Mouse (Mus musculus) cerebellum, postnatal 14 days (tissue): ENCODE data around the gene Iqgap3.
A peak's percentile ranks its signal among the peaks of the same experiment; 100 is the strongest.

ENCODE experiments used
- DNase-seq, 2 experiments: peaks; one replicate each; pipeline ENCODE4 v3.0.0; 2021; ENCODE audit warnings: mixed read lengths in 2 of 2

The Iqgap3 gene

GRCm38 (mm10) chr3:88081345-88082223 lies at the start of gene Iqgap3:
Gene Iqgap3, plus strand, starts transcription at chr3:88081971.
- DNase-seq: peak; percentile 92 to 95

- DNase-seq: no peak
Measured at GRCm38 (mm10) chr3:88033506-88033905, 48.3 kb upstream of the Iqgap3 start.

GRCm38 (mm10) chr3:88035561-88036293 lies 46.0 kb upstream of the Iqgap3 start:
- no peak for DNase-seq

GRCm38 (mm10) chr3:88042661-88043421 lies 38.9 kb upstream of the Iqgap3 start, which contains the start of gene Gpatch4:
Gene Gpatch4, plus strand, starts transcription at chr3:88043108.
- peak; percentile 93 to 94 for DNase-seq

GRCm38 (mm10) chr3:88049532-88049931 lies 32.2 kb upstream of the Iqgap3 start:
- DNase-seq: no peak

- no peak for DNase-seq
Measured at GRCm38 (mm10) chr3:88057030-88057429, 24.7 kb upstream of the Iqgap3 start.

GRCm38 (mm10) chr3:88057902-88058696 lies 23.7 kb upstream of the Iqgap3 start, which contains the start of gene Naxe:
Gene Naxe, minus strand, starts transcription at chr3:88058495.
- DNase-seq: peak; percentile 88 to 90

GRCm38 (mm10) chr3:88068386-88068785 lies 13.4 kb upstream of the Iqgap3 start:
- DNase-seq: no peak

GRCm38 (mm10) chr3:88071783-88072182 lies 10.0 kb upstream of the Iqgap3 start:
- DNase-seq: peak; percentile 96

- peak; percentile 39 to 58 for DNase-seq
Measured at GRCm38 (mm10) chr3:88073631-88074030, 8.1 kb upstream of the Iqgap3 start.

- DNase-seq: peak; percentile 39 to 65
Measured at GRCm38 (mm10) chr3:88074351-88074750, 7.4 kb upstream of the Iqgap3 start.

- DNase-seq: peak; percentile 32 to 59
Measured at GRCm38 (mm10) chr3:88074766-88075165, 7.0 kb upstream of the Iqgap3 start.

GRCm38 (mm10) chr3:88077441-88077840 lies 4.3 kb upstream of the Iqgap3 start:
- no peak for DNase-seq

GRCm38 (mm10) chr3:88078204-88078603 lies 3.6 kb upstream of the Iqgap3 start, which contains the start of gene Ttc24:
Gene Ttc24, minus strand, starts transcription at chr3:88078304.
- DNase-seq: no peak

- DNase-seq: no peak
Measured at GRCm38 (mm10) chr3:88082224-88082618, 450 bp downstream of the Iqgap3 start.

- DNase-seq: no peak
Measured at GRCm38 (mm10) chr3:88082663-88083062, 892 bp downstream of the Iqgap3 start.

- no peak for DNase-seq
Measured at GRCm38 (mm10) chr3:88084001-88084400, 2.2 kb downstream of the Iqgap3 start.

- no peak for DNase-seq
Measured at GRCm38 (mm10) chr3:88085459-88085858, 3.7 kb downstream of the Iqgap3 start.

- peak; percentile 57 for DNase-seq
Measured at GRCm38 (mm10) chr3:88087688-88088087, 5.9 kb downstream of the Iqgap3 start.

GRCm38 (mm10) chr3:88090106-88090505 lies 8.3 kb downstream of the Iqgap3 start:
- no peak for DNase-seq

- peak in 1 of 2 experiments; percentile 21 for DNase-seq
Measured at GRCm38 (mm10) chr3:88090616-88091015, 8.8 kb downstream of the Iqgap3 start.

GRCm38 (mm10) chr3:88094126-88094525 lies 12.4 kb downstream of the Iqgap3 start:
- no peak for DNase-seq
